Comparison of ENCODE assay signal across 13 mouse cellular contexts in genomic region chr10:99271016-99271415, GRCm38 (mm10). TPM values are rescaled to one million over a fixed set of nuclear protein-coding genes. Genes with fewer than 3 reads are reported as not detected.
DNase-seq lines count a peak whose midpoint lies in the region; ATAC-seq and TF ChIP-seq lines count a peak whose summit lies in the region.
"Had no signal": no experiment of that assay in that cellular context is flagged by ENCODE, and none has a peak within 500 bp of the region (broad histone marks: within the 10 kb centered on the region; RNA-seq: fewer than 3 reads in every experiment).

No protein-coding gene starts in this region.

- no peak overlapping the region for H3K9ac ChIP-seq in forebrain, embryonic 12.5 days
- no peak overlapping the region for H3K9ac ChIP-seq in forebrain, embryonic 15.5 days (replicated peaks)
- H3K9ac ChIP-seq in limb, embryonic 12.5 days (replicated peaks), result no peak overlapping the region
- H3K9ac ChIP-seq: heart, embryonic 13.5 days; limb, embryonic 15.5 days had no signal

- intact Hi-C loops in left cerebral cortex, postnatal 10 days (cut with DNase I), result no loop called here

- ATAC-seq in forebrain, embryonic 12.5 days (ENCODE audit: low FRiP score), result no peak
- no peak for ATAC-seq in forebrain, embryonic 15.5 days (replicated peaks)
- no peak for ATAC-seq in limb, embryonic 12.5 days (ENCODE audit: insufficient number of reproducible peaks, insufficient read depth, low FRiP score, low TSS enrichment, low read depth)
- ATAC-seq: hindbrain, postnatal 0 days had no signal

- no peak overlapping the region for H3K4me2 ChIP-seq in forebrain, embryonic 12.5 days
- no peak overlapping the region for H3K4me2 ChIP-seq in forebrain, embryonic 15.5 days (replicated peaks)
- H3K4me2 ChIP-seq in limb, embryonic 12.5 days, result no peak overlapping the region
- H3K4me2 ChIP-seq: heart, embryonic 13.5 days; limb, embryonic 15.5 days had no signal

- H3K9me3 ChIP-seq in forebrain, embryonic 12.5 days, result no peaks in the 10 kb centered on the region
- no peaks in the 10 kb centered on the region for H3K9me3 ChIP-seq in forebrain, embryonic 15.5 days
- H3K9me3 ChIP-seq in E14TG2a.4 (ENCODE audit: low read length), result no peaks in the 10 kb centered on the region
- H3K9me3 ChIP-seq in embryonic facial prominence, embryonic 10.5 days, result no peaks in the 10 kb centered on the region
- no peaks in the 10 kb centered on the region for H3K9me3 ChIP-seq in limb, embryonic 12.5 days
- H3K9me3 ChIP-seq: heart, embryonic 13.5 days; limb, embryonic 15.5 days had no signal

- H3K4me1 ChIP-seq in forebrain, embryonic 12.5 days, result peaks cover 38% of the 10 kb centered on the region
- peaks cover 23% of the 10 kb centered on the region for H3K4me1 ChIP-seq in forebrain, embryonic 15.5 days
- H3K4me1 ChIP-seq in E14TG2a.4 (replicated peaks; ENCODE audit: low read depth, low read length), result peaks cover 53% of the 10 kb centered on the region
- peaks cover 54% of the 10 kb centered on the region for H3K4me1 ChIP-seq in embryonic facial prominence, embryonic 10.5 days
- peaks cover 43% of the 10 kb centered on the region for H3K4me1 ChIP-seq in limb, embryonic 12.5 days (replicated peaks)

- H3K4me3 ChIP-seq in forebrain, embryonic 12.5 days (replicated peaks), result no peak overlapping the region
- no peak overlapping the region for H3K4me3 ChIP-seq in forebrain, embryonic 15.5 days
- 0 out of 2 replicates have a peak overlapping the region, but pooled peaks have one; percentile 37 for H3K4me3 ChIP-seq in E14TG2a.4 (replicated peaks; ENCODE audit: low read length)
- H3K4me3 ChIP-seq in embryonic facial prominence, embryonic 10.5 days, result no peak overlapping the region
- no peak overlapping the region for H3K4me3 ChIP-seq in limb, embryonic 12.5 days (replicated peaks)
- H3K4me3 ChIP-seq: heart, embryonic 13.5 days; limb, embryonic 15.5 days had no signal

- peaks cover 20% of the 10 kb centered on the region for H3K27me3 ChIP-seq in forebrain, embryonic 12.5 days
- H3K27me3 ChIP-seq in forebrain, embryonic 15.5 days, result peaks cover 5% of the 10 kb centered on the region; the same call in 1 of the 2 replicates
- no peaks in the 10 kb centered on the region for H3K27me3 ChIP-seq in E14TG2a.4 (ENCODE audit: insufficient read depth, low read length)
- H3K27me3 ChIP-seq in embryonic facial prominence, embryonic 10.5 days (replicated peaks; ENCODE audit: low read depth, poor library complexity, severe bottlenecking), result no peaks in the 10 kb centered on the region
- H3K27me3 ChIP-seq in limb, embryonic 12.5 days, result no peaks in the 10 kb centered on the region
- H3K27me3 ChIP-seq: heart, embryonic 13.5 days; limb, embryonic 15.5 days had no signal

- WGBS in forebrain, embryonic 12.5 days, result 84% methylated on average over 11 of the region's 11 CpGs
- 81% methylated on average over 11 of the region's 11 CpGs for WGBS in forebrain, embryonic 15.5 days
- 74% methylated on average over 11 of the region's 11 CpGs for WGBS in embryonic facial prominence, embryonic 10.5 days
- 63% methylated on average over 11 of the region's 11 CpGs for WGBS in limb, embryonic 12.5 days

- DNase-seq in embryonic facial prominence, embryonic 10.5 days (ENCODE audit: low spot score), result peak; percentile 22
- no peak for DNase-seq in cerebellum, adult 18-20 months
- DNase-seq in layer of hippocampus, adult 9-10 months (ENCODE audit: low spot score), result no peak
- DNase-seq in left cerebral cortex, postnatal 10 days (ENCODE audit: extremely low spot score in 1 of 2, low spot score in 2 of 2), result no peak
- DNase-seq: thymus, postnatal 14 days had no signal

- TF ChIP-seq CTCF in E14TG2a.4 (conservative IDR thresholded peaks at IDR 0.05; ENCODE audit: low read length), result no peak

- no peaks in the 10 kb centered on the region for H3K36me3 ChIP-seq in forebrain, embryonic 12.5 days (replicated peaks)
- H3K36me3 ChIP-seq in forebrain, embryonic 15.5 days, result no peaks in the 10 kb centered on the region
- peaks cover 23% of the 10 kb centered on the region for H3K36me3 ChIP-seq in E14TG2a.4 (ENCODE audit: insufficient read depth, low read length)
- H3K36me3 ChIP-seq in embryonic facial prominence, embryonic 10.5 days (replicated peaks), result peaks cover 22% of the 10 kb centered on the region
- H3K36me3 ChIP-seq in limb, embryonic 12.5 days, result peaks cover 5% of the 10 kb centered on the region
- H3K36me3 ChIP-seq: G1E; limb, embryonic 15.5 days had no signal

- 0 out of 2 replicates have a peak overlapping the region, but pooled peaks have one; percentile 36 for H3K27ac ChIP-seq in forebrain, embryonic 12.5 days
- no peak overlapping the region for H3K27ac ChIP-seq in forebrain, embryonic 15.5 days (replicated peaks)
- peak overlapping the region; percentile 70 for H3K27ac ChIP-seq in embryonic facial prominence, embryonic 10.5 days (replicated peaks)
- H3K27ac ChIP-seq in limb, embryonic 12.5 days, result peak overlapping the region; percentile 71; the same call in 1 of the 2 replicates
- H3K27ac ChIP-seq: hindbrain, postnatal 0 days; limb, embryonic 15.5 days had no signal

RNA-seq across cellular contexts. Expression of gene Dusp6, which starts 8.0 kb away (rescaled TPM):
- 37.1 and 40.0 TPM in 2 replicates for polyA plus RNA-seq in forebrain, embryonic 12.5 days (2016; fragmentation: Nextera tagmentation; extraction: Ambion mirVana)
- 33.3 and 36.4 TPM in 2 replicates for polyA plus RNA-seq in forebrain, embryonic 15.5 days (2015; fragmentation: Nextera tagmentation; extraction: Ambion mirVana)
- polyA plus RNA-seq in embryonic facial prominence, embryonic 10.5 days (2016; fragmentation: Nextera tagmentation; extraction: Ambion mirVana), result 122 and 131 TPM in 2 replicates
- polyA plus RNA-seq in limb, embryonic 12.5 days (2016; fragmentation: Nextera tagmentation; extraction: Ambion mirVana), result 117 and 122 TPM in 2 replicates
- 10 to 100 TPM; 68.8 to 72.4 TPM for total RNA-seq in left cerebral cortex, postnatal 10 days (2021)
- polyA plus RNA-seq: G1E had no signal
